Mouse (Mus musculus): Measurements from ENCODE around the gene Etv3.
"Not testable (repeated sequence)": the region's sequence is repeated elsewhere in the genome, so short reads cannot be mapped to it uniquely, and the experiment has no call there.

Etv3 gene

GRCm38 (mm10) chr3:87525043-87525836 lies at the start of gene Etv3:
Gene Etv3 (plus strand): TSS chr3:87525407.
- peak; percentile 91 for DNase-seq (ENCODE audit: low read depth, low spot score)

GRCm38 (mm10) chr3:87477948-87478347 lies 47.3 kb upstream of the Etv3 start:
- not testable (repeated sequence) for DNase-seq (ENCODE audit: low read depth, low spot score)

DNA sequence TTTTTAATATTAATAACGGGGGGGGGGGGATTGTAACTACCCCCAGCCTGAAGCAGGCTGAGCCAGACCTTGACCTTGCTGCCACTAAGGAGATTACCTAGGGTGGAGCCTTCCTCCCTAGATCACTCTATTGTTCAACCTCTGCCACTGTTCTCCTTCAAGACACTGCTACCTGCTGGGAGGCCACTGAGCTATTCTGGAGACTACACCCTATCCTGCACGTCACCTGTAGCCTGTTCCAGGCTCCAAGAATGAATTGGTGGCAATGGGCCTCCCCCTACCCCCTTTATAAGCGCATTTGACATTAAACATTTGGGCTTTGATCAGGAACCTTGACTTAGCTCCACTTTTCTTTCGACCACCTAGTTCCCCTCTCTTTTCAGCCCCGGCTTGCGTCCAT lies 46.6 kb upstream of the Etv3 start:
- not testable (repeated sequence) for DNase-seq (ENCODE audit: low read depth, low spot score)

DNA sequence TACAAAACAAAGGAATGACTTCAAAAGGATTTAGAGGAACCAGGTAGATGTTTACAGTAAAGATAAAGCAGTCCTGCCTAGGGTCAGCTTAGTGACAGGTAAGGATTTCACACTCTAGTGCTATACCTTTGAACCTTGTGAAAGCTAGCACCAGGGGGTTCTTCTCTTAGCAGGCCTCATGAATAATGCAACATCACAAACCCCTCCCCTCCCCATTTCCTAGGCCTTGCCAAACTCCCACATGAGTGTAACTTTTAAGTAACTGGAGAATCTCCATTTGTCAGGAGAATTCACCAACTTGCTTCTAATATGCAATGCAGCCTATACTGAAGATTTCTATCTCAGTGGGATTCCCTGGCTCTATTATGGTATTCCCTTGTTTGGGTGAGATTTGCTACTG lies 46.0 kb upstream of the Etv3 start:
- not testable (repeated sequence) for DNase-seq (ENCODE audit: low read depth, low spot score)

DNA sequence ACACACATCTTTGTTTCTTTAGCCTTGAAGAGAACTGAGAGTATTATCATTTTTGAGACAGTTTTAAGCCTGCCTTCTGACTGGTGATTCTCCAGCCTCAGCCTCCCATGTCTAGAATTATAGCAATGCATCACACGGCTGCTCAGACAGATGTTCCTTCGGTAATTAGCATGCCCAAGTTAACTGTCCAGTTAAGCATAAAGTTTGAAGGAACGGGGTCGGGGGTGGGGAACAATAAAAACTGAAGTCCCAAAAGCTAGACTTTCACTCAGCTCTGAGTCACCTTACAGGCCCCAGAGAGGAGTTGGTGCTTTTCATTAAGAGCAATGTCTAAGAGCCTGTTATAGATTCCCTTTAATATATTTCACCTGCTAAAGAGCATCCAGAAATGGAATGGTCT lies 37.8 kb upstream of the Etv3 start:
- peak; percentile 65 for DNase-seq (ENCODE audit: low read depth, low spot score)

DNA sequence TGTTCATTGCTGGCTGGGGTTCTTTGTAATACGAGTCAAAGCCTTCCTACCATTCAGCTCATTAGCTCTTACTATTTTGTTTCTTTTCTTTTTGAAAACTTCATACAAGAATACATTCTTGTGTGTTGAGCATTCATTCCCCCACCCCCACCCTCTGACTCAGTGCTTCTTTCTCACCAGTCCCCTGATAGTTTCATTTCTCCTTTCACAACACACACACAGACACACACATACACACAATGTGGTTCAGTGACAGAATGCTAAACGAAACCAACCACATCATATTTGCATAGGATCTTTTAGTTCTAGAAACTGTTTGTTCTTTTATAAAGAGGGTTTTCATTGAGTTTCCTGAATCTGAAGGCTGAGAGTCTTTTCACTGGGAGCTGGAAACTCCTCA lies 37.3 kb upstream of the Etv3 start:
- DNase-seq (ENCODE audit: low read depth, low spot score), result peak; percentile 85

DNA sequence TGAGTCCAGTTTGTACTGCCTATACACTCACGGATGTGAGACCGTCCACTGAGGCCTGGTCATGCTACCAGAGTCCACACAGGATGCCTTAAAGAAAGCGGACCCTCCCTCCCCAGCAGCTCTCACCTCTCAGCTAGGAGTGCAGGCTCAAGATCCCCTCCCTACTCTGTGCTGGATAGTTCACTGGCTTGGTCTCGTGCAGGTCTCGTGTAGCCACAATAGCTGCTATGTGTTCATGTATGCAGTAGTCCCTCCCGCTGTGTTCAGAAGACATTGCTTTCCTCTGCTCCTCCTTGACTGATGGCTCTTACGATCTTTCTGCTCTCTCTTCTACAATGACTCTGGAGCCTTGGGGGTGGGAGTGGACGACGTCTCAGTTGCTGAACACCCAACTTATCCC lies 26.9 kb upstream of the Etv3 start:
- no peak for DNase-seq (ENCODE audit: low read depth, low spot score)

GRCm38 (mm10) chr3:87499072-87499471 lies 26.1 kb upstream of the Etv3 start:
- DNase-seq (ENCODE audit: low read depth, low spot score), result peak; percentile 80

GRCm38 (mm10) chr3:87500088-87501055 lies 24.8 kb upstream of the Etv3 start:
- DNase-seq (ENCODE audit: low read depth, low spot score), result peak; percentile 91

GRCm38 (mm10) chr3:87501151-87501550 lies 24.1 kb upstream of the Etv3 start:
- no peak for DNase-seq (ENCODE audit: low read depth, low spot score)

GRCm38 (mm10) chr3:87502771-87503170 lies 22.4 kb upstream of the Etv3 start:
- DNase-seq (ENCODE audit: low read depth, low spot score), result no peak

DNA sequence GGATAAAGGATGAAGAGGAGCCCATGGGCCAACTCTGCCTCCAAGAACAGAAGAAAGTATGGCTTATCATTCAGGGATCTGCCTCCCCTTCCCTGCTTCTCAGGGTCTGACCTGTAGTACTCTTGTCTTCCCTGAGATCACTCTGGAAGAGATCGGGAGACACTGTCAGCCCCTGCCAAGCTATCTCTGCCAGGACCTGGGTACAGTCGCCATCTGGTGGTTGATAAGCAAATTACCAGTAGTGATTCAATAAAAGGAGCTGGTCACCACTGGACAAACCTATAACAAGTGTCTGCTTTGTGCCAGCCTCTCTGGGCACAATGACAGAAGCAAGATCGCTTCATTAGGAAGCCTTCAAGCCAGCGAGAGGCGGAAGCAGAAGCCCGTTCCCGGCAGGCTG lies 20.9 kb upstream of the Etv3 start:
- peak; percentile 57 for DNase-seq (ENCODE audit: low read depth, low spot score)

GRCm38 (mm10) chr3:87504749-87505425 lies 20.3 kb upstream of the Etv3 start:
- DNase-seq (ENCODE audit: low read depth, low spot score), result no peak

DNA sequence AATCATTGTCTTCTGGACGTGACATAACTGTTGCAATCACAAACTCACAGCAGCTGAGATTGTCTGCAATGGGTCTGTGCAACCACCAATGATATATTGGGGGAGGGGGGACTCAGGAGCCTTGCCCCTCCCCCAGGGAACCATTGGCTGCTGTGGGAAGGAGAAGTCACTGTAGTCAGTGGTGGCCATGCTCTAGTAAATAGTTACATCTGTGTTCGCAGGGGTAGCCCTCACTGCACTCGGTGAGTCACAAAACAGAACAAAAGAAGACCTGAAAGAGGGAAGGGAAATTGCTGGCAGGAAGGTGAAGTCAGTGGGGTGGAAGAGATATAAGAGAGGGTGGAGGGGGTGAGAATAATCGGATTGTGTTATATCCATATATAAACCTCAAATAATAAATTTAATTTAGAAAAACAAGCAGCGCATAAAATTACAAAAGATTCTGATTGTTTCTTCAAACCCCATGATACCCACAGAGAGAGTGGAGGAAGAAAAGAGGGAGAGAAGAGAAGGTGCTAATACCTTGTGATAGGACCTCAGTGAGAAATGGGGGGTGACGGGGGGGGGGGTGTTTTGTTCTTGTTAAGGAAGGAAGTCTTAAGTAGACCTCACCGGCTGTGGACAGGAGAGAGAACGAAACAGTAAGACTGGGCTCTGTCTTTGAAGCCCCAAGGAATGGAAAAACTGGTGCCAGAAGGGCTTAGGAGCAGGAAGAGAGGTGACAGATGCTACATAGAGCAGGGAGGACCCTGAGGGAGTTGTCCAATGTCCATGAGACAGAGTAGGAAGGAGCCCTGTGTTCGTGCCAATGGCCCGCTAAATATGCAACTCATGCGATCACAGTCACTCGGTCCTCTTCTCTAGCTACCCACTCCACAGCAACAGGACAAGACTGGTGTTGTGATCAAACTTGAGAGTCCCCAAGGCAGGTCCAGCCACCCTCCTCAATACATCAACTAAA lies 18.5 kb upstream of the Etv3 start:
- peak; percentile 71 for DNase-seq (ENCODE audit: low read depth, low spot score)

- peak; percentile 84 for DNase-seq (ENCODE audit: low read depth, low spot score)
Observed at GRCm38 (mm10) chr3:87508205-87508901, 16.9 kb upstream of the Etv3 start.

DNA sequence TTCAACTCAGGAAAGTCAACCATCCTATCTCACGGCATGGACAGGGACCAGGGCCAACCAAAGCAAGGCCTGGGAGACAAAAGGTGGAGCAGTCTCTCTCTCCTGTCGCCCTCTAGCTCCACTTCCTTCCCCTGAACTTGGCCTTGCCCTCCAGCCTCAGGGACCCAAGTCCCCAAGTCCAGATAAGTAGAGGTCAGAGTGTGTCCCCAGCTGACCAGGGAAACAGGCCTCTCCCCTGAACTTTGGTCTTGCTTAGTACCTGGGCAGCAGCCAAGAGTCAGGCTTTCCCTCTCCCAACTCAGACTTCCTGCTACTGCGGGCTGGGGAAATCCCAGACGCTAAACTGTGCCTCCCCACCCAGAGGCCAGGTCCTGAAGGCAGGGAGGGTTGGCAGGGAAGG lies 16.1 kb upstream of the Etv3 start:
- no peak for DNase-seq (ENCODE audit: low read depth, low spot score)

GRCm38 (mm10) chr3:87510832-87511231 lies 14.4 kb upstream of the Etv3 start:
- no peak for DNase-seq (ENCODE audit: low read depth, low spot score)

GRCm38 (mm10) chr3:87511971-87512765 lies 13.0 kb upstream of the Etv3 start:
- no peak for DNase-seq (ENCODE audit: low read depth, low spot score)

DNA sequence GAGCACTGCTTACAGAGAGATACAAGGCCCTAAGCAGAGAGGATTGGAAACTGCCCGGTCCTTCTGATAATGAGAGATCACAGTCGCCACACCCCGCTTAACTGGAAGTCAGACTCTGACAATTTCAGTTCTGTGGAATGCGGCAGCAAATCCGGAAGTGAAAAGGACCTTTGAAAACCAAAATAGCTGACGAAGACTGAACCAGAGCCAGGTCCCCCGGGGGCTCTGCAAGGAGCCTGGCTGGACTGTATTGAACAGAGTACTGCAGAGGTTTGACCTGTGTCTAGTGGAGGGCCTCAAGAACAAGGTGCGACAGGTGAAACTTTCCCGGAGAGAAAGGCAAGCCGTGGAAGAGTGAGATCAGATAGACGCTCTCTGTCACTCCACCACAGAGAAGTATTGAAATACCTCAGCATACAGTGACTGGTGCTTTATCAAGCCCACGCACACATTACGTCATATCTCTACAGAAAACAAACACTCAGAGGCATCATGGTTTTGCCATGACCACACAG lies 9.6 kb upstream of the Etv3 start:
- DNase-seq (ENCODE audit: low read depth, low spot score), result no peak
